Mouse (Mus musculus): Measurements from ENCODE around the gene Chgb.

Chgb gene

DNA sequence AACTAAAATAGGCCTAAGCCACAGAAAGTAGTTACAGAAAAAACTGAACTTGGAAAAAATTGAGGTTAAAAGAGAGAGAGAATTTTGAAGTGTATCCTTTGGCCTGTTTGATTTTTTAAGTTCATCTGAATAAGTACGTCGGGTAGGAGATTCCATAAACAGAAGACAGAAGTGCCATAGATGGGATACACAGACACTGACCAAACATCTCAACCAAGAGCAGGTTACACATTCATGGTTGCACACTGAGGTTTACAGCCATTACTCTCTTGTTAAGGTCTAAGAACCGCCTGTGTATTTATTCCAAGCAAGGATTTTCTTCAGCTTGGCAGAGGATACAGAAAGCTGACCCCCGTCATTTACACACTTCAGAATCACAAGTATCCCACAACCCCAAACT lies at the start of gene Chgb:
Gene Chgb, plus strand, starts transcription at position 301 of the 400 bp plus-strand sequence.
- DNase-seq (ENCODE audit: low spot score): no peak

- no peak for DNase-seq (ENCODE audit: low spot score)
These were observed 48.1 kb upstream of the Chgb start for GRCm38 (mm10) chr2:132732940-132733339.

DNA sequence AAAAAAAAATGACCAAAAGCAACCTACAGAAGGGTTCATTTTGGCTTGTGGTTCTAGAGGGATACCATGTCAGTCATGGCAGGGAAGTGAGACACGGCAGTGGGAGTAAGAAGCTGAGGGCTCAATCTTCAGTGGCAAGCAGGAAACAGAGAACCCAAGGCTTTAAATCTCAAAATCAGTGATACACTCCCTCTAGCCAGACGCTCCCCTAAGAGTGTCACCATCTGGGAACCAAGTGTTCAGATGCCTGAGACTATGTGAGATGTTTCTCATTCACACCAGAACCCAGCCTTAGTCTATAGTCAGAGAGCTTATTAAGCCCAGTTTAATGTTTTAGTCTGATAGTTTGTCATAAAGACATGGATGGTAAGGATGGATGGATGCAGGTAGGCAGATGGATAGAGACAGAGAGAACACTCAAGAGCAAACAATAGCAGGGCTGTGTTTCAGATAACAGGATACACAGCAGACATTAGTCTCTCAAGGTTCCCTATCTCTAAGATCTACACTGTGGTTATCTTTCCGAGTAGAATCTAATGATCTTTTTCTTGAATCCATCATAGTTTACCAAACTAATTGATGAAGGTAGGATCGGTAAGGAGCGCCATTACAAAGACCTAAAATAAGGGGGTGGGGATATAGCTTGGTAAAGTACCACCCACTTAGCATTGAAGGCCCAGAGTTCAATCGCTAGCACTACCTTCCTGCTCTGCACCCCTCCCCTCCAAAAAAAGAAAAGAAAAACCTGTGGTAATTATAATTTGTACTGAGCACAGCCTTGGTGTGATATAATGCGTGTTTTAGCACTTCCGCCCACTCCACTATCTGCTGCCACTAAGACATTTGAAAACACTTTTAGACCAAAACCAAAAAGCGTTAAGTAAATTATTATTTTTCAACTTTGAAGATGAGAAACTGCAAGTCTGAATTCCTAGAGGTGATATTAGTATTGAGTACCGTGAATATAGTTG lies 47.2 kb upstream of the Chgb start:
- DNase-seq (ENCODE audit: low spot score): no peak

GRCm38 (mm10) chr2:132738816-132739432 lies 42.2 kb upstream of the Chgb start:
- DNase-seq (ENCODE audit: low spot score): no peak

DNA sequence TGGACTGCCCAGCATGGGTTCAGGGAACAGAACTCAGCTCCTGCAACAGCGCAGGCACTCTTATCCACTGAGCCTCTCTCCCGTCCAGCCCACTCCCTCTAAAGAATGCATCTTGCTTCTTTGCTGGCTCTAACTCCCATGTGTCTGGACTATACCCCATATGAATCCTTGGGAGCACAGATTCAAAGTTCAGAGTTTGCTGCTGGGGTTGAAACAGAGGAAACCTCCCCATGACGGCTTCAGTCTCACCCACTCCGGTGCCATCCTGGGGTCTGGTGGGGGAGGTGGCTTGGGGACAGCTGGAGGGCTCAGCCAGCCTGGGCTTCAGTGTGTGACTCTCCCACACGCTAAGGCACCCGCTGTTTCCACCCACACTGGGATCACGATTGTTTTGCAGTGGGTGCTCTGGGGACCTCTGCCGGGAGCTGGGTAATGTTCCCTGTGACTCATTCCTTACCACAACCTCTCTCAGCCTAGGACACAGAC lies 39.2 kb upstream of the Chgb start:
- DNase-seq (ENCODE audit: low spot score): no peak

- no peak for DNase-seq (ENCODE audit: low spot score)
These were observed 36.2 kb upstream of the Chgb start for GRCm38 (mm10) chr2:132744866-132745265.

DNA sequence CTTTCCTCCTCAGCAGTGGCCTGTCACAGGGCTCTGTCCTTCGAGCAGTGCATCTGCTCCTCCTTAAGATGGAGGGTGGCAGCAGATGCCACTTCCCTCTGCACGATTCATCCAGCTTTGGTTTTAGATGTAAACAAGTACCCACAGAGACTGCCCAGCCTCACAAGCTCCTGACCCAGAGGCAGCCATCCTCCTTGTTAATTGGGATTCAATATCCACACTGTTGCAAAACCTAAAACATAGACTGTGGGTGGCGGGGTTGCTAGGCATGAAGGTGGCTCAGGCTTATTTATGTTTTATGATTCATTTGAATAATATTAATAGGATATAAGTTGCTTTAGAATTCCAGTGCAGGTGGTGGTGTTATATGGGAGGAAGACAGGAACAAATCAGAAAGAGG lies 35.0 kb upstream of the Chgb start:
- no peak for DNase-seq (ENCODE audit: low spot score)

- DNase-seq (ENCODE audit: low spot score): no peak
These were observed 30.4 kb upstream of the Chgb start for GRCm38 (mm10) chr2:132750726-132751125.

DNA sequence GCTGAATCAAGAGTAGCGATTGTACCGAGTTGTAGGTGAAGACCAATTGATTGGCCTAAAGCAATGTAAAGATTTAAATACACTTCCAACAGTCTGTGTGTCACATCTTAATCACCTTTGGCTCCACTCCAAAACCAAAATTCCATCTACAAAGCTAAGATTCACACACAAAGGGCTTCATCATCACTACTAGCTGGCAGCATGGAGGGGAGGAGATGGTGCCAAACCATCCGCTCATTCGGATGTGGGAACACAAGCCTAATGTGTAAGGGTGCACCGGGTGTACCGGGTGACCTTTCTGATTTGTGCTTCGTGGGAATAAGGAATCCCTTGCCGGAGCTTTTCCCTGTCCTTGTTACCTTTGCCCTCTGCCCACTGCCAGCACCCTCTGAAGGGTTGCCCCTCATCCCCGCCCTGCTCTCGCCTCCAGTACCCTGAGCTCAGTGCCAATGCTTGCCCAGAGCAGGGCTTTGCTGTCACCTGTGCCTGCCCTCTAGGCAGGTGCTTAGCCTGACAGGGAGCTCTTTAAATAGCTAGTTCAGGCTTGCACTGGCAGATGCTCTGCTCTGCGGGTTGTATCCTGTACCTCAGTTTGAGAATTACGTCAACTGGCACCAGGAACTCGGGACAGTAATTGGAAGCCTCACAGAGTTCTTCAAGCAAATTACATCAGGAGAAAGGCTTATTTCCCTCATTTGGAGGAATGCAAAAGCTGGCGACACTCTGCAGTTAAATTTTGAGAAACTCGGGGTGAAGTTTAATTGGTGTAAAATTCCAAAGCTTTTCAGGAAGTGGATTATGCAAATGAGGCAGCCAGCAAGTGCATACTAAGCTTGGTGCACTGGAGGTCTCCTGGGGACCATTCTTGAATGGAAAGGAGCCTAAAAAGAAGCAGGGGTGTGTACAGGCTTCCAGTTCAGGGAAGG lies 29.7 kb upstream of the Chgb start:
- DNase-seq (ENCODE audit: low spot score): no peak

GRCm38 (mm10) chr2:132752398-132752797 lies 28.7 kb upstream of the Chgb start:
- no peak for DNase-seq (ENCODE audit: low spot score)

DNA sequence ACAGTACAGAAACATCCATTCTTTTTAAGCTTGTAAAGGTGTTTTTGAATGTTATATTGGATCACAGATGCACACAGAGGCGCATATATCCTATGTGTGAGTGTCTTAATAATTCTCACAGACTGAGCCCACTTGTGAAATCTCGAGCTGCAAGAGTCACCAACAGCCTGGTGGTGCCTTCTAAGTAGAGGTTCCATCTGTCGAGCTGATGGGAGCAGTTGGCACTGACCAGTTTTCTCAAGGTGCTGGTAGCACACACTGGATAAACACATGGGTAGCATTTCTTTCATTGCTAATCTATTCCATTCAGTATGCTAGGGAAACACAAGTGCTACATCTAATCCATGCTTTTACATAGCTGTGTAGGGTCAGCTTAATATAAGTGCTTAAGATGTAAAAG lies 27.9 kb upstream of the Chgb start:
- DNase-seq (ENCODE audit: low spot score): no peak

GRCm38 (mm10) chr2:132757911-132758310 lies 23.2 kb upstream of the Chgb start:
- no peak for DNase-seq (ENCODE audit: low spot score)

DNA sequence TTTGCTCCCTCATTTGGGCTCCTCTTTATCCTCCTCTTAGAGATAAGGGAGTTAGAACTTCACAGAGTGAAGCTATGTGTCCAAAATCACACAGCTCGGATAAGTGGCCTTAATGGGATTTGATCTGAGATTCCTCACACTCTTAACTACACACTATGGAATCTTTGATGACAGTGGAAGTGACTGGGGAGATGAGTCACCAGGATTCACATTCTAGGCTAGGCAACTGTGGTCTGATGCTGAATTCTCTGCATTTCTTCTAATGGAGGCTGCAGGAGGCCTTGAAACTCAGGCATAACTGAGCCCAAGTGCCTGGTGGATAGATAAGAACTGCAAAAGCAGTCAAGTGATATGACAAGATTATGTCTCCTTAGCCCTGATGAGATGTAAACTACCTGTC lies 10.3 kb upstream of the Chgb start:
- DNase-seq (ENCODE audit: low spot score): no peak

GRCm38 (mm10) chr2:132781439-132782068 lies 476 bp downstream of the Chgb start:
- peak; percentile 83 for DNase-seq (ENCODE audit: low spot score)

DNA sequence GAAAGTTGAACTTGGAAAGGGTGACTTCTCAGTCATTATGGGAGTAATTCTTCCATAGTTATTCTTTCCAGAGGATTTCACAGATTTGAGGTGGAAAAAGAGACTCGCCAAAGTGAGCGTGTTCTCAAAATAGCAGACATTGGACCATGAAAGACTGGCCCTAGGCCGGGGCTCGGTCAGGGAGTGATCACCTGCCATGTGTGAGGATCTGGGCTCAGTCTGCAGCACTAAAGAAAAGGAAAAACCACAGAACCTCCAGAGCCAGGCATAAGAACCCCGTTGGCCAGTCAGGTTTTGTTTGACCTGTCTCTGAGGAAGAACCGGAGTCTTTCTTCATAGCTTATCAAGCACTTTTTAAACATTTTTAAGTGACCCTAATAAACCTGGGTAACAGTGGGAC lies 3.0 kb downstream of the Chgb start:
- DNase-seq (ENCODE audit: low spot score): no peak

GRCm38 (mm10) chr2:132793441-132794203 lies 12.5 kb downstream of the Chgb start:
- DNase-seq (ENCODE audit: low spot score): no peak

- DNase-seq (ENCODE audit: low spot score): no peak
These were observed 13.1 kb downstream of the Chgb start for GRCm38 (mm10) chr2:132794204-132794586.

GRCm38 (mm10) chr2:132802976-132803375 lies 21.9 kb downstream of the Chgb start:
- no peak for DNase-seq (ENCODE audit: low spot score)

DNA sequence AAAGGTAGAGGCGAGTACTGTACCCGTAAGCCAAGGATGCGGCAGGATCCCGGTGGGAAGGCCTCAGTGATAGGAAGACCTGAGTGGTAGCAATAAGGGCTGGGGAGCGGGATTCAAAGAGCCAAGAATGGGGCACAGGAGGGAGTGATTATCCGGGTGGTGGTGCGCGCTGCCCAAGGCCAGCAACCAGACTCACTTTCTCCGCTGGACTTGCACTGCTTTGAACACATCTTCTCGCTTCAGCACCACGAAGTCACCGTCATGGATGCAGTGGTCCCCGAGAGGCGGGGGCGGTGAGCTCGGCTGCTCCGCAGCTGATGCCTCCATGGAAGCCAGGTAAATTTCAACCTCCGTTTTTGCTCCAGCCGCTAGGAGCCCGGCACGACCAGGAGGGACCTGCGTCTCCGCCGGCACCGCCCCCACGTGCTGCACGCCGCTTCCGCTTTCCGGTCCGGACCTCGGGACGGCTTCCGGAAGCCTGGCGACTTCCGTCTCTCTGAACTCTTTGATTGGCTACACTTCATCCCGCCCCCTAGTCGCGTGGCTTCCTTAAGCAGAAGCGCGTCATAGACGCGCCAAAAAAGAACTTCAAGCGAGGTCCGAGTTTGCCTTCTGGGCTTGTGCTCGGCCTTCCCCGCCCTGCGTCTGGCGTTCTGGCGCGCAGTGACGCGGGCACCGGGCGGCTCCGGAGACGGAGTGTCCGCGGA lies 34.7 kb downstream of the Chgb start, which contains the start of the genes Trmt6 and Mcm8:
Gene Trmt6, minus strand, starts transcription at position 448 of the 707 bp plus-strand sequence.
Gene Mcm8, plus strand, starts transcription at position 534 of the 707 bp plus-strand sequence.
- peak; percentile 80 for DNase-seq (ENCODE audit: low spot score)

DNA sequence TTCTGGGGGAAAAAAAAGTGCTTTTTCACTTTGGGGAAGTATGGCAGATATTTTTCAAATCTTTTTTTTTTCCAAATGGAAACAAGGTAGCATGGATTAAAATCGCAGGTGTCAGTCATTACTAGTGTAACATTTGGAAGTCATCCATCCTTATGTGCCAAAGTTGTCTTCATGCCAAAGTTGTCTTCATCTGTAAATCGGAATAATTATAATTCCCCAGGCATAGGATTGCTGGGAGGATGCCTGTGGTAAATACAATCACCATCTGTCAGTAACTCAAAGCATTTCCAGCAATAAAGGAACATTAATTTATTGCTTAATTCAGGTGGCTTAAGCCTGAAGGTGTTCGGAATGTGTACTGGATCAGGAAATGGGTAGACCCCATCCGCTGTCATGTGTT lies 60.0 kb downstream of the Chgb start:
- no peak for DNase-seq (ENCODE audit: low spot score)
